Mouse (Mus musculus) kidney, adult 9 months (tissue): ENCODE measurements around the gene Cdh23.

Source experiments
- DNase-seq: peaks from one replicate; pipeline ENCODE4 v3.0.0; 2022

The Cdh23 gene

DNA sequence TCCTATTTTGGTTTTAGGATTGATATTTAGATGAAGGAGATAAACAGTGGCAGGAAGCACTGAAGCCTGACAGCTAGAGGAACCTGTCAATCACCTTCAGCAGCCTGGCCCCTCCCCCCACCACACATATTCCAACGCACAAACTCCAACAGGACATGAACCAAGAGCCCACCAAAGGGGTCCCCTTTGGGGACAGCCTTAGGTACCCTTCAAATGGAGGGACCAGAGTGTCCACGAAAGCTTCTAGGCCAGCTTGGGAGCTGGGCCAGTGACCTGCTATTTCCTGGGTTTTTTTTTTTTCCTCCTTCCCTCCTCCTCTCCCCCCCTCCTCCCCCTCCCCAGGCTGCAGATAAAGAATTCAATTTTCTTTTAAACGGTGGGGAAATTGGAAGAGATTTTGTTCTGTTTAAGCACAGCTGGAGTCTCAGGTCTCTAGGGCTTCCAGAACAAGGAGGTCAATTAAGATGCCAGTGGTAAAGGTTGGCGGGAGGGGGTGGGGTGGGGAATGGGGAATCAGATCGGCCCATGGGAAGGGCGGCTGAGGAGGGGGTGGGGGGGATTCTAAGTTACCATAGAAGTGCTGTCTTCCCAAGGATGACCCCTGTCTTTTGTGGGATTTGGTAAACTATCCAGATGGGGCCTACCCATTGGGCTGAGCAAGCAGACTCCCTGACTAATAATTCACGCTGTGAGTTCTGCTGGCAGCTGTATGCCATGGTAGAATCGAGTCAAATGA is 239.5 kb downstream of the Cdh23 start:
- no peak for DNase-seq

DNA sequence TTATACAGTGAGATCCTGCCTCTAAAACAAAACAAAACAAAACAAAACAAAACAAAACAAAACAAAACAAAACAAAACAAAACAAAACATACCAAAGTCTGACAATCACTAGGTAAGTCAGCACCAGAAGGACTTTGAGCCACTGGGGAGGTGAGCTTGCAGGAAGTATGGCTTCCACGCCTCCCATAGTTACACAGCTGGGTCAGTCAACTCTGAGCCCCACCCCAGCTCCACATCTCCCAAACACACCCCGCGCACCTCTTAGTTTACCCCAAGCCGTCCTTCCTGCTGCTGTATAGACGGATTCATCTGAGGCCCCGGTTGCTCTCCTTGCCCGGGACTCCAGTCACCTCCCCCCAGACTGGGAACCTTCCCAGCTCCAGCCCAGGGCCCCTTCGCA is 241.1 kb downstream of the Cdh23 start:
- no peak for DNase-seq

DNA sequence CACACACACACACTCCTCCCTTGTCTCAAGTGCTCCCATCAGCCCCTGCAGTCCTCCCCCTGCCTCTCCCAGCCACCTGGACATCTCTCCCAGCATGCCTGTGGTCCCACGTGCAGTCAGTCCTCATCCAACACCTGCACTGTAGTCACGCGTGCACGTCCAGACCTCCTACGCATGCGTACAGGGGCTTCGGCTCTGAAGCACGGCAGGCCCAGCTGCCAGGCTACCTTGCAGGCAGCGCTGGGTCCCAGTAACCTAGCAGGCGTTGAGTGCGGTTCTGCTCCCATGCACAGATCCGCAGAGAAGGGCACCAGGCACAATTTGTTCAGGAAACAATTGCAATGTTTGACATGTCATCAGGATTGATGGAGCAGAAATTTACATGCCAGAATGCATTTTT is 249.1 kb downstream of the Cdh23 start:
- no peak for DNase-seq

DNA sequence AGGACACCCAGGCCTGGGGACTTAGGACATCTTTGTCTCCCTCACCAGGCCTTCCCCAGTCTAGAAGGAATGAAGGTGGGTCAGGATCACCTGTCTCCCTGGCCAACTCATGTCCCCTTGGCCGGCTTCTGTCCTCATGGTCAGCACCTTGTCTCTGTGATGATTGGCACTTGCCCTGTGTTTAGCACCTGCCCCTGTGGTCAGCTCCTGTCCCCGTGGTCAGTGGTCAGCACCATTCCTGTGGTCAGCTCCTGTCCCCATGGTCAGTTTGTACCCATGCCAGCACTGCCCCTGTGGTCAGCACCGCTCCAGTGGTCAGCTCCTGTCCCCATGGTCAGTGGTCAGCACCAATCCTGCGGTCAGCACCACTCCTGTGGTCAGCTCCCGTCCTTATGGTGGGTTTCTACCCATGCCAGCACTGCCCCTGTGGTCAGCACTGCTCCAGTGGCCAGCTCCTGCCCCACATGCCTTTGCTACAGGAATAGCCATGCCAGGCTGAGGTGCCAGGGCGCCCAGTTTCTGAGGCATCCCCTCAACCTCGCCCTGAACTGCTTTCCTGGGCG is 251.2 kb downstream of the Cdh23 start:
- DNase-seq, result peak; percentile 28

DNA sequence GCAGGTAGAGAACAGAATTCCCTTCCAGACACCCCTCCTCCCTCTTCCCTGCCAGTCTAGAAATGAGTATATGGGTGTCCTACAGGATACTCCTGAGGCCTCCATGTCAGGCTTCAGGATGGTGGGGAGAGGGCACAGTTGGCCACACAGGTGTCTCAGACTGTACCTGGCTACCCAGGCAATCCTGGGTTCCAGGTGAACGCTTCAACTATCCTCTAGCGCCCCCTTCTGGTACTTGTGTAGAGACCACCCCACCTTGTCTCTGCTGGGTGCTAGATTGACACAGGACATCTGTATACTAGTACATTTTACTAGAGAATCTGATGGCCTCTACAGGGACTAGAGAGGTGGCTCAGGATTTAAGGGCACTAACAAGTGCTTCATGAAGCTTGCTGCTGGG is 253.2 kb downstream of the Cdh23 start:
- DNase-seq, result no peak

DNA sequence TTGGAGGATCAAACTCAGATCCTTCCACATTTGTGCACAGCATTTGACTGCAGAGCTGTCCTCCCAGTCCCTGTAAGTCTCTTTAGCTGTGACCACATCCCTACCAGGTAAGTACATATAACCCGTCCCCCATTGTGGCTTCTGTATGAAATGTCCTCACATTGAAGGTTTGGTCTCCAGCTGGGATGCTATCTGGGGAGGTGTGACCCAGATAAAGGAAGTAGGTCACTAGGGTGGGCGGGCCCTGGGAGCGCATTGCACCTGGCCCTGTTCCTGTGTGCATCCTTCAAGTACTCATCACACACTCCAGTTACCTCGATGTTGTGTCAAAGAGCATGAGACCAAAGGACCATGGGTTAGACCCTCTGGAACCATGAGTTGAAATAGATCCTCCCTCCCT is 254.0 kb downstream of the Cdh23 start:
- no peak for DNase-seq

DNA sequence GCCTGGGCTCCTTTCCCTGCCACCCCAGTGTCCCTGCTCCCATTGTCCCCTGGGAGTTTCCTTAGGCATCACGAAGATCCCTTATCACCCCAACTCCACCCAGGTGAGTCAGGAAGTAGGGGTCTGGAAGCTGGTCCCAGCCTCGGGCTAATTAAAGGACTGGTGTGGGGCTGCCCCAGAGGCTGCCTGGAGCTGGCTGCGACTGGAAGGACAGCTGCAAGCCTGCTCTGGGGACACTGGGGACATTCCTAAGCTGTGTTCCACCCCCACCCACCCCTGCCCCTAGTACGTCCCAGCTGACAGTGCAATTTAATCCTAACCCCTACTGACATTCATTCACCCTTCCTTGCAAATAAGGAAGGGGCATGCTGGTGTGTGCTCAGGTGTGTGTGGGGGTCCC is 263.6 kb downstream of the Cdh23 start:
- no peak for DNase-seq

DNA sequence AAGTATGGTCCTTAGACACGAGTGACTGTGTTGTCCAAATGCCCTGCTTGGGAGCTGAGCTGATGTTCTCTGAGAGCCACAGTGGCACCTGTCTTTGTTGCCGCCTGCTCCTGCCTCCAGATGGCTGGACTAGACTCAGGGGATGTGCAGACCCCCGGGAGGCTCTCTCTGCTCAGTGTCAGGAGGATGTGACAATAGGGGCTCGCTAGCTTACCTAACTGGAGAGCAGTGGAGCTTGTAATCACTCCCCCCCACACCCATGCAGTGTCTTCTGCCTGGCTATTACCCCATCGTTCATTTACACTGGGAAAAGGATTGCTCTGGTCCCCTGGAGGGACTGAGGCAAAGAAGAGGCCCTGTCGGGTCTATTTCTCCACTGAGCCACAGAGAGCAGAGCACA is 265.7 kb downstream of the Cdh23 start:
- DNase-seq, result no peak

DNA sequence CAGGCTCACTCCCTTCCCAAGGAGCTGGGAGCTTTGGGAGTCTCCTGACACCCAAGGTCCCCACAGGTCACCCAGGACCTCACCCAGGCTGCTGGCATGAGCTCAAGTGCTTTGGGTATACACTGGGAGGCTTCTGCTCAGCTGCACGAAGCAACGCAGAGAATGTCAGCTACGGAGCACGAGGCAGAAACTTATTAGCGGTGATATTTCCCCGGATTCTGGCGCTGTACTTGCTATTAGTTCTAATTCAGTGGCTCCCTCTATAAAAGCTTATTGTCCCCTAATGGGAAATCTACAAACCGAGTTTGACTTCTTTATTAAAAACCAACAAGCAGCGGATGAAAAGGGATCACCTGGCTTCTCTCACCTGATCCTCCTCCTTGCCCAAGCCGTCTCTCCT is 266.3 kb downstream of the Cdh23 start:
- DNase-seq, result no peak

DNA sequence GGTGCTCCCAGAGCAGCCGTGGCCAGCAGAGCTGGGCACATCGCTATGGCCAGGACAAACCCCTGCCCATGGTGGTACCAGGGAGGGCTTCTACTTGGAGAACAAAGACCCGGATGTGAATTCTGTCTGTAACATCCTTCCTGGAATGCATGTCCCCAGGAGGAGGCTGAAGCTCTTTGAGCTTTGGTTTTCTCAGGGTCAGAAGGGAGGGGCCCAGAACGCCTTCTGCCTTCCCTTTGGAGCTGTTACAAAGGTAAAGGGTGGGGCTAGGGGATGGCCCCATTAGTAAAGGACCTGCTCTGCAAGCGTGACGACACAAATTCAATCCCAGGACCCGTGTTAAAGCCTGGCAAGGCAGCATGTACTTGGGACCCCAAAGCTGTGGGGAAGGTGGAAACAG is 273.5 kb downstream of the Cdh23 start:
- DNase-seq, result no peak

DNA sequence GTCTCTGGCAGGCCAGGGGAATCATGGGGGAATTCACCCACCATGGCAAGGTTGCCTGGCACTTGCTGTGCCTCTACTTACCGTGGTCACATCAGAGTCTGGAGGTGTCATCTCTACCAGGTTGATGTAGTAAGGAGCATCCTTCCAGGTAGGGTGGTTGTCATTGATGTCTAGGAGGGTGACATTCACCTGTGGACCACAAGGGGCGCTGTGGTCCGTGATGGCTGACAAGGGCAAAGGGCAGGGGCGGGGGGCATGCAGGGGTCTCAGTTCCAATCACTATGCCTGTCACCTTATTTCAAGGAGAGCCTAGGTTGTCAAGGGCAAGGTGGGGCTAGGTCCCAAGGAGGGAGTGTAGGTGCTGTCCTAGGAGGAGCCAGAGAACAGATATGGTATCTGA is 276.7 kb downstream of the Cdh23 start:
- no peak for DNase-seq

DNA sequence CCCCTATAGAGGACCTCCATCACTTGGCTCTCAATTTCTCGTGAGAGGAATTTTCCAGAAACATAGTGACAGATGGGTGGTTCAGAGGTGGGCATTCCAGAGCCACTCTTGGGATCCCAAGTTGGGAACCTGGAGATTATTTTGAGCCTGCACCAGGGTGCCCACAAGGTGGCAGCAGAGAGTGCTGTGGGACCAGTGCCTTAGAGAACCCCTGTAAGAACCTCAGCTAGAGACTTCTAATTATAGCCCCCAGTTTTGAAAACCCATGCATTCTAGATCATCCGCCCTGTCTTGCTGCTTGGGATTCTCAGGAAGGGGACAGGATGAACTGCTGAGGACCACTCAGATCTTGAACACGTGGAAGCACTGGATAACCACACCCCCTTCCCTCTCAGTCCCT is 278.2 kb downstream of the Cdh23 start:
- peak; percentile 66 for DNase-seq

DNA sequence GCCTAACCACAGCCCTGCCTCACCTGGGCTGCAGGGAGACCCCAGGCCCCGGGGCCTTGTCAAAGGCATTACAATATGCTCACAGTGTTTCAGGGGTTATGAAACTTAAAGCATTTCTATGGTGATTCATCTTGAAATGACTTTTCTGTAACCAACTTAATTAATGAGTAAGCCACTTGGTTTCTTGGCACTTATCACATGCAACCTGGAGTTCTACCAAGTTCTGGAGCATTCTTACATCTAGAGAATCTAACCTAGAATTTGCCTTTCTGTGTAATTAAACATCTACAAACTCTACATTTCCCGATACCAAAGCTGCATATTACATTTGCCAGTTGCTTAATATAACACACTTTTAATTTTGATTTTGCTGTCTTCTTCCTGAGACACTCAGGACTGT is 279.2 kb downstream of the Cdh23 start:
- DNase-seq, result peak; percentile 60

DNA sequence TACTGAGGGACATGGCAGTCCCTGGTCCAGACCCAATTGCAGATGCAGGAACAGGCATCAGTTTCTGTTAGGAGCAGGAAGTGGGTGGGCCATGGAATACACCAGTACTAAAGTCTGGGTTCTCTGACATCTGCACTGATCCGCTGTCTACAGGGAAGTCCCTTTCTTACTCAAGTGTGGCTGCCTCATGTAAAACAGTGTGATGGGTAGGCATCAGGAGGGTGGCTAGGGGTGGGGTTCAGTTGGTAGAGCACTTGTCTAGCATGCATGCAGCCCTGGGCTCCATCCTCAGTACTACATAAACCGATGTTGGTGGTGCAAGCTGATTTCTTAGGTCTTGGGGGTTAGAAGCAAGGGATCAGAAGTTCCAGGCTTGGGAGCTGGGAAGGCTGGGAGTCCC is 282.5 kb downstream of the Cdh23 start:
- DNase-seq, result no peak

DNA sequence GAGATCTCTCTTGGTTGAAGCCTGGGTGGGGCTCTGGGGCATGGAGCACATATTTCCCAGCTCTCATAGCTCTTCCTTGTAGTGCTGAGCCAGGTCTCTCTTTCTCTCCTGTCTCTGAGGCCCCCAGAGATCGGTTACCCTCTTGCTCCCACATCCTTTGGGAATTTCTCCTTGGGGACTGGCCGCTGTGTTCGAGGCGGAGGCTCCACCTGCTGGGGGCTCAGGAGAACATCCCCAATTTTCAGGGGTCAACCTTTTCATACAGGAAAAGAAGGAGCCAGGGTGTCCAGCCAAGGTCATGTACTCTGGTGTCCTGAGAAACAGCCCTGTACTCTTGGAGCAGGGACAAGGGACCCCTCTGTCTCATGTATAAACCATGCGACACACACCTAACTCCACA is 284.5 kb downstream of the Cdh23 start:
- no peak for DNase-seq

DNA sequence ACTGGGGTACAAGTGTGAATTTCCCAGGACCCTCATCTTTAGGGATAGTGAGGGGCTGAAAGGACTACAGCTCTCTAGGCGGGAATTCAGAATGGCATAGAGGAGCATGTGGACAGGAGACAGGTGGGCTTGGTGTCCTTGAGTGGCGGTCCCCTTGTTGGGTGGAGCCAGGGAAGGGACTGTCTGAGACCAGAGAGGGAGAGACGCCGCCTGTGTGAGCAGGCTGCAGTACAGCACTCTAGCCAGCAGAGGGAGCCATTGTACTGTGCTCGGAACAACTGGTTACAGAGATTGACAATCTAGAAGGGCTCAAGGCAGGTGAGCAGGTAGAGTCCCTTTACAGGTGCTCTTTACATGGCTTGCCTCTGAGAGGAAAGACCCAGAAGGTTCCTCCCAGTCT is 288.5 kb downstream of the Cdh23 start:
- DNase-seq, result peak; percentile 64

DNA sequence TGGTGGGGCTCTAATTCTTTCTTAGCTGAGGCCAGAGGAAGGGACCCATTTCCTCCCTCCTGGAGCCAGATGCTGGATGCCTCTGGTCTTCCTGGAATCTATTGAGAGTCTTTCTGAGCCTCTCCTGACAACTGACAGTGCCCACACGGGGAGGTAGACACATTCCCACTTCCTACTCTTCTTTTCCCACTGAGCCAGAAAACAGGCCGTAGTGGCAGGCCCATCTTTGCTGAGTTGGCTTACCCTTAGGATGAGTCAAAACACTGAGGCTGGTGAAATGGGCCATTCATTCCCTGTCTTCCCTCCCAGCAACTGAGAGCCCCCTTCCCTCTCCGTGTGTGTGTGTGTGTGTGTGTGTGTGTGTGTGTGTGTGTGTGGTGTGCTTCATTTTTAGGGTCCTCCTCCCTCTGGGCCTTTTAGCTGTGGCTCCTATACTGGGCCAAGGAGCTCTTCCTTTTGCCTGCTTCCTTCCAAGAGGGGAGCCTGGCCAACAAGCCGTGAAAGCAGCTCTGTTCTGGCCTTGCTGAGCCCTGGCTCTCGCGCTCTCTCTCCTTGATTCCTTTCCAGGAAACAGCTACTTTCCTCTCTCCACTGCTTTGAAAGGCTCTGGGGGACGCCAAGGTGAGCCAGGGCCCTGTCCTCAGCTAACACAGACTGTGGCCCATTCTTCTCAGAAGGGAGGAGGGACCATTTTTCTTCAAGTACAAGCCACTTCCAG is 290.7 kb downstream of the Cdh23 start:
- DNase-seq, result no peak

DNA sequence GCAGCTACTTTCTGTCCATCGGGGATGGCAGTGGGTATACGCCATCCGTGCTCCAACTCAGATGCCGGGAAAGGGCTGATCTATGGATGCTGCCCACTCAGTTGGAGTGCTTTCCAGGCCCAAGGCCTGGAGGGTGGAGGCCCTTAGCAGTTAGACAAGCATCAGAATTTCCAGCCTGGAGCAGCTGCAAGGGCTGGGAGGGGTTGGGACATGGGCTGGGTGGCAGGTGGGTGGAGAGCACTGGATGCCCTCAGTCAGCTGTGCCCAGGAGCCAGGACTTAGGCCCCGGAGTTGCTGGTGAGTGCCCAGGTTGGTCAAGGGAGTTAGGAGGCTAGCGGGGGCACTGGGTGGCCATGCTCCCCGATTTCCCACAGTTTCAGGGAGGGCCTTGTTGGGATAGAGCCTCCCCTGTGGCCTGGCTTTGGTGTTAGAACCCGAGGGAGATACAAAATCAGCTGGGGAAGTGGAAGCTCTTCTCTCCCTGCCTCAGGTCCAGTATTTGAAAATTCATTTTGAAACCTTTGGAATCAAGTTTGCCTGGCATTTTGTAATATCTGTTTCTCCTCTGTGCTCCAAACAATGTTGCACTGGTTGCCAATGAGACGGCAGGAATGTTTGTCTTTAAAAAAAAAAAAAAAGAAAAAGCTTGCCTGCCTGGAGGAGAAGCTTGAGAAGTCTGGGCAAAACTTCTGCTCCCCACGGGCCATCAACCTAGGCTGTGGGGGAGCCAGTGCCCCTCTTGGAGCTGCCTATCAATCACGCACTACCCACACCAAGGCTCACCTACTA is 295.6 kb downstream of the Cdh23 start:
- DNase-seq, result no peak

DNA sequence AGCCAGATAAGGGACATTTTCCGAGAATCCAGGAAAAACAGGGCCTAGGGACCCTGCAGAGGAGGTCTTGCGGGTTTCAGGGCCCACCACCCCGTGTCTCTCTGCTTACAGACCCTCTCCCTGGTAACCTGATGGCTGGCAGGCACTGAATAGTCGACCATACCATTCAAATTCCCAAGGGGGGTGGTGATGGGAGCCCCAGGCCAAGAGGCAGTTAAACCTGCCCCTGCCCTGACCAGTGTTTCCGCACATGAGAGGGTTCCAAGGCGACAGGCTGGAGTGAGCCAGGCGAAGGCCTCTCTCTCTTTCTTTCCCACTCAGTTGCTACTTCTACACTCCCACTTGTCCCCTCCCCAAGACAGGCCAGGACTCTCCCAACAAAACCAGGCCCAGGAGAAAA is 296.8 kb downstream of the Cdh23 start, which contains the start of gene Gm17455:
Gm17455 (plus strand) TSS at position 278 of the 400 bp plus-strand sequence.
- no peak for DNase-seq

DNA sequence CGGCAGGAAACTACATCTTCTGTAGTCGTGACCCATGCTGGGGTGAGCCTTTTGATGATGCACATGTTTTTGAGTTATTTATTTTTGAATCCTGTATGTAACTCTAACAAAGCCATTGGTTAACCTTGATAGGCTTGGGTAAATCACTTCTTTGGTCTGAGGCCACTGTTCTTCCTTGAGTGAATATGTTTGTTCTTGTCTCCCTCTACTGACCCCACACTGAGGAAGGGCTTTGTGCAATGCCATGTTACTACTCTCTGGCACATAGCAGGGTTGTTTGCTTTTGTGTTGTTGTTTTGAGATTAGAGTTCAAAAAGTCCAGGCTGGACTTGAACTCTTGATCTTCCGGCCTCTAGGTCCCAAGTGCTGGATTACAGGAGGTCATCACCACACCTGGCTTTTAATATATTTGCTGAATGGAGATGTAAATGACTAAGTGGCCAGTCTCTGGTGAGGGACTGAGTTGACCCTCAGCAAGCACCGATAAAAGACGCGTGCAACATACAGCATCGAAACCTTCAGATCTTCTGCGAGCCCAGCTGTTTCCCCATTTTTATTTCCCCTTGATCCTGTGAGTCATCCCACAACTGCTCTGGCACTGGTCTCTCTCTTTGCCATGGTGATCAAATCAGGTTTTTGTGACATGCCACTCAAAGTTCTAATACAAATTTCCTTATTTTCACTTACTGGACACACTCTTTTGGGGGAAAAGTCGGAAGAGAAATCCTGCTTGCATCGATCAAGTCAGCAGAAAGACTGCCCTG is 298.1 kb downstream of the Cdh23 start:
- DNase-seq, result no peak

DNA sequence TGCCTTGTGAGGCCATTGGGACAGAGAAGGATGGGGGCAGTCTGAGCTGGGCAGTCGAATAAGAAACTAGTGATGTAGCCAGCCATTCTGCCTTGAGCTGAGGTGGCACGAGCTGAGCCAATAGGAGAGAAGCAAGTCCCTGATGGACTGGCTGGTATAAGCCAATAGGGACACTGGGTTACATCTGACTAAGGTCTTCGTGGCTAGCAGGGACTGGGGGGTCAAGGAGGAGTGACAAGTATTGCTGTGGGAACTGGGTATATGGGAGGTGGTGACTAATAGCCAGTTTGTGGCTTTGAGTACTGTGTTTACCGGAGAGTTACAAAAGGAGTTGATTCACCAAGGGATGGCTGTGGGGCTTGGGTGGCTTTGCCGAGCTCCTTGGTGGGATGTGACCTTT is 300.7 kb downstream of the Cdh23 start:
- no peak for DNase-seq

DNA sequence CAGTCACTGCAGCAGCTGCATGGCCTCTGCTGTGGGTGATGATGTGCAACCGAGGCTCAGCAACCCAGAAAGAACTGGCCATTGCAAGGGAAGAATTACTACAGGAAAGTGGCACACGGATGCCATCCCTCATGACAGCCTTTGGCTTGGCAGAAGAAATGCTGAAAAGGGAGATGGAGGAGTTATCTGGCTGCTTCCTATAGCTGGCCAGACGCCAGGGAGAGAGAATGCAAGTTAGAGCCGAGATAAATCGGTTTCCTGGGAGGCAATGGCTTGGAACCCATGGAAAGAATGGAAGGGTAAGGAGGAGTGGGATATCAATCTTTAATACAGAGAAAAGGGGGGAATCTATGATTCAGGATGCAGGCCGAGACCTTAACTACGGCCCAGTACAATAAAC is 301.4 kb downstream of the Cdh23 start:
- no peak for DNase-seq

DNA sequence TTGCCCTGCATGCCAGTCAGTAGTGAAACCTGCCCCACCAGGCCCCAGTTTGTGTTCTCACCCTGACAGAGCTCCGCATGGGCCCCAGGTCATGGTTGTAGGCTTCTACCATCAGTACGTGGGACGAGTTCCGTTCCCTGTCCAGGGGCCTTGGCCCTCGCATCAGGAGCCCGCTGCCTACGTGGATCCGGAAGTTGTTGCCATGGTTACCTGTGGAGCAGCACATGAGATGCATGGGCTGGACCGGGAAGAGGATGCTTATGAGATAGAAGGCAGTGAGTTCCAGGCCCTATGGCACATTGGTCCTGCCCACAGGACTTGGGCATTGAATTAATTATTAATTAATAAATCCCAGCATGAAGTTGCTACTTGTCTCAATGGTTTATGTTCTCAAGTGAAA is 304.6 kb downstream of the Cdh23 start:
- DNase-seq, result no peak
